ENCODE assay signal across 13 mouse cellular contexts in the genomic region with DNA sequence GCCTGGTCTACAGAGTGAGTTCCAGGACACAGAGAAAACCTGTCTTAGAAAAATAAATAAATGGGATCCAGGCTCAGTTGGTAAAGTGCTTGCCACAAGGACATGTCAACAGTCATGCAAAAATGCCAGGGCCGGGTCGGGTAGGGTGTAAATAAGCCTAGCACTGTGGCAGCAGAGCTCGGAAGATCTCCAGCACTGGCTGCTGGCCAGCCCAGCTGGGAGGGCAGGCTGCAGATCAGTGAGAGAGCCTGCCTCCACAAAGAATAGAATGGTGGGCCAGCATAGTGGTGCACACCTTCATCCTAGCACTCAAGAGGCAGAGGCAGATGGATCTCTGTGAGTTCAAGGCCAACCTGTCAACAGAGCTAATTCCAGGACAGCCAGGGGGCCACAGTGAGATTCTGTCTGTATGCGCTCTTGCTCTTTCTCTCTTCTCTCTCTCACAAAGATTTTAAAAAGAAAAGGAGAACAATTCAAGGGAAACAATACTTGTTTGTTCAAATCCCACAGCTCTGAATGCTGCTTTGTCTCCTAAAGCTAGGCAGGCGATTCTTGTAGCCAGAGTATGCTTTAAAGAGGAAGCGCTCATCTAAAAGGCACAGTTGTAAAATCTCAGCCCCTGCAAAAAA.
DNase-seq lines count a peak whose midpoint lies in the region.
"Had no signal": no experiment of that assay in that cellular context is flagged by ENCODE, and none has a peak within 500 bp of the region (broad histone marks: within the 10 kb centered on the region; RNA-seq: fewer than 3 reads in every experiment).

No protein-coding gene starts in this region.

- DNase-seq in adrenal gland, adult 2 months: peak; percentile 37
- DNase-seq in adrenal gland, adult 8-10 months: no peak
- peak; percentile 66 for DNase-seq in layer of hippocampus, adult 9-11 months
- DNase-seq in layer of hippocampus, adult 8-10 months (ENCODE audit: low spot score in 2 of 2): no peak
- peak; percentile 78 for DNase-seq in R1 (ENCODE audit: low read depth, low spot score)
- DNase-seq in cerebellum, postnatal 10 days: peak; percentile 74 to 82
- no peak for DNase-seq in c-Kit-positive CD71-positive TER-119-positive erythroid progenitor cells, embryonic 14.5 days (ENCODE audit: low spot score)
- no peak for DNase-seq in limb, embryonic 10.5 days (ENCODE audit: low spot score)
- DNase-seq: kidney, postnatal 10 days; liver, postnatal 0 days; thymus, adult 18-20 months had no signal

- 90% methylated on average over 6 of the region's 6 CpGs for WGBS in limb, embryonic 10.5 days

- H3K9me3 ChIP-seq in limb, embryonic 10.5 days (replicated peaks): no peaks in the 10 kb centered on the region
- H3K9me3 ChIP-seq: embryonic facial prominence, embryonic 12.5 days had no signal

- peaks cover 56% of the 10 kb centered on the region for H3K36me3 ChIP-seq in limb, embryonic 10.5 days

- no peak overlapping the region for H3K27ac ChIP-seq in limb, embryonic 10.5 days
- H3K27ac ChIP-seq: embryonic facial prominence, embryonic 12.5 days; limb, embryonic 12.5 days had no signal

- no peaks in the 10 kb centered on the region for H3K27me3 ChIP-seq in limb, embryonic 10.5 days (ENCODE audit: low read depth, poor library complexity, severe bottlenecking)
- H3K27me3 ChIP-seq: embryonic facial prominence, embryonic 12.5 days; limb, embryonic 12.5 days had no signal

- peaks cover 7% of the 10 kb centered on the region for H3K4me1 ChIP-seq in limb, embryonic 10.5 days
- H3K4me1 ChIP-seq: embryonic facial prominence, embryonic 12.5 days; limb, embryonic 12.5 days had no signal

- H3K4me3 ChIP-seq in limb, embryonic 10.5 days: no peak overlapping the region
- H3K4me3 ChIP-seq: embryonic facial prominence, embryonic 12.5 days; limb, embryonic 12.5 days had no signal

Comparison
In these comparisons a context has a peak if more than half of its experiments do, and no peak if none do; other contexts are left out.
1. DNase-seq: peak in adrenal gland, adult 2 months (single experiment), layer of hippocampus, adult 9-11 months (single experiment), R1 (single experiment) and cerebellum, postnatal 10 days (2 of 2); none in adrenal gland, adult 8-10 months (single experiment), layer of hippocampus, adult 8-10 months (0 of 2), c-Kit-positive CD71-positive TER-119-positive erythroid progenitor cells, embryonic 14.5 days (single experiment) and limb, embryonic 10.5 days (single experiment).